Mouse (Mus musculus) MEL (cell line): ENCODE results near the gene Kbtbd8.

ENCODE experiments used
- BHLHE40 ChIP-seq: IDR thresholded peaks from 2 replicates; pipeline ENCODE4 v1.6.1; 2012; ENCODE audit warnings: low read depth, mild to moderate bottlenecking, inconsistent platforms, low read length, improper control_type of control experiment, borderline replicate concordance
- CTCF ChIP-seq, 3 experiments: IDR thresholded peaks in 2 of 3; conservative IDR thresholded peaks in 1 of 3; 2 replicates each; pipeline ENCODE4 v1.5.1; 2011 to 2012; ENCODE audit warnings: low read length in 3 of 3, low read depth in 2 of 3, mild to moderate bottlenecking in 2 of 3, improper control_type of control experiment in 1 of 3, inconsistent platforms in 1 of 3, mixed read lengths in 1 of 3, moderate library complexity in 1 of 3; ENCODE audit not compliant: control insufficient read depth in 1 of 3, insufficient read depth in 1 of 3, poor library complexity in 1 of 3, severe bottlenecking in 1 of 3
- ELF1 ChIP-seq: IDR thresholded peaks from 2 replicates; pipeline ENCODE4 v1.6.1; 2014; ENCODE audit warnings: low read depth, mild to moderate bottlenecking, inconsistent platforms, low read length, improper control_type of control experiment, moderate library complexity
- GABPA ChIP-seq: IDR thresholded peaks from 2 replicates; pipeline ENCODE4 v1.6.1; 2012; ENCODE audit warnings: low read depth, mild to moderate bottlenecking, inconsistent platforms, low read length, improper control_type of control experiment, moderate library complexity
- GATA1 ChIP-seq: IDR thresholded peaks from 2 replicates; pipeline ENCODE4 v1.6.1; 2011; ENCODE audit warnings: low read depth, low read length, improper control_type of control experiment
- MAFK ChIP-seq: IDR thresholded peaks from 2 replicates; pipeline ENCODE4 v1.6.1; 2011; ENCODE audit warnings: low read depth, mild to moderate bottlenecking, low read length, improper control_type of control experiment, borderline replicate concordance
- MXI1 ChIP-seq: IDR thresholded peaks from 2 replicates; pipeline ENCODE4 v1.6.1; 2011; ENCODE audit warnings: mild to moderate bottlenecking, low read depth, low read length, improper control_type of control experiment
- MYC ChIP-seq: IDR thresholded peaks from 2 replicates; pipeline ENCODE4 v1.6.1; 2011; ENCODE audit warnings: low read depth, mild to moderate bottlenecking, low read length, improper control_type of control experiment, moderate library complexity
- POLR2A ChIP-seq, 2 experiments: IDR thresholded peaks; 2 replicates each; pipeline ENCODE4 v1.6.1; 2011 to 2012; ENCODE audit warnings: low read length in 2 of 2, mild to moderate bottlenecking in 2 of 2, control low read depth in 1 of 2, improper control_type of control experiment in 1 of 2, low read depth in 1 of 2, moderate library complexity in 1 of 2; ENCODE audit not compliant: control insufficient read depth in 1 of 2, insufficient read depth in 1 of 2, poor library complexity in 1 of 2
- POLR2AphosphoS2 ChIP-seq: IDR thresholded peaks from 2 replicates; pipeline ENCODE4 v1.6.1; 2011; ENCODE audit warnings: low read length, improper control_type of control experiment
- RAD21 ChIP-seq: IDR thresholded peaks from 2 replicates; pipeline ENCODE4 v1.6.1; 2011; ENCODE audit warnings: mild to moderate bottlenecking, low read depth, low read length, improper control_type of control experiment
- TAL1 ChIP-seq: IDR thresholded peaks from 2 replicates; pipeline ENCODE4 v1.6.1; 2012; ENCODE audit warnings: mild to moderate bottlenecking, inconsistent platforms, low read length, moderate library complexity, mixed read lengths
- USF1 ChIP-seq: IDR thresholded peaks from 2 replicates; pipeline ENCODE4 v1.6.1; 2014; ENCODE audit warnings: low read depth, mild to moderate bottlenecking, inconsistent platforms, low read length, improper control_type of control experiment, moderate library complexity
- ZC3H11A ChIP-seq: IDR thresholded peaks from 2 replicates; pipeline ENCODE4 v1.6.1; 2012; ENCODE audit warnings: low read depth, mild to moderate bottlenecking, inconsistent platforms, low read length, improper control_type of control experiment

GRCm38 (mm10) chr6:95174311-95175143 lies 57.5 kb downstream of the Kbtbd8 start:
- no peak for TF ChIP-seq POLR2A (IDR thresholded peaks at IDR 0.05; ENCODE audit: control insufficient read depth in 1 of 2, insufficient read depth in 1 of 2, low read depth in 1 of 2, low read length in 2 of 2, poor library complexity in 1 of 2)
- no peak for TF ChIP-seq MXI1
- no peak for TF ChIP-seq BHLHE40
- no peak for TF ChIP-seq ZC3H11A
- TF ChIP-seq RAD21, result no peak
- TF ChIP-seq POLR2AphosphoS2, result no peak
- TF ChIP-seq USF1, result no peak
- TF ChIP-seq CTCF (IDR thresholded peaks at IDR 0.05 in 2 of 3, conservative IDR thresholded peaks at IDR 0.05 in 1 of 3; ENCODE audit: control insufficient read depth in 1 of 3, insufficient read depth in 1 of 3, low read depth in 2 of 3, low read length in 3 of 3, poor library complexity in 1 of 3, severe bottlenecking in 1 of 3), result no peak
- no peak for TF ChIP-seq GATA1
- no peak for TF ChIP-seq TAL1
- TF ChIP-seq MAFK, result no peak
- TF ChIP-seq MYC, result no peak
- TF ChIP-seq ELF1, result no peak
- TF ChIP-seq GABPA, result no peak
